Mouse (Mus musculus) stomach, embryonic 16.5 days (tissue): ENCODE measurements around the gene Dexi. TPM values are rescaled to one million over a fixed set of nuclear protein-coding genes. Genes with fewer than 3 reads are reported as not detected.
A peak's percentile ranks its signal among the peaks of the same experiment; 100 is the strongest.

ENCODE experiments used
- ATAC-seq: fragments of 200-750 bp; cut with Nextera tagmentation; 2 replicates; pipeline ENCODE4 v1.8.0; 2017; ENCODE audit warnings: moderate number of reproducible peaks, moderate TSS enrichment; ENCODE audit not compliant: insufficient read depth, low FRiP score
- H3K27ac ChIP-seq: fragments of 300-500 bp; sonication (generic); 2 replicates; pipeline ENCODE4 v1.5.1; 2014; ENCODE audit warnings: low read length
- H3K27me3 ChIP-seq: fragments of 300-500 bp; sonication (generic); 2 replicates; pipeline ENCODE4 v1.6.1; 2014; ENCODE audit warnings: low read length, control low read depth, mixed read lengths; ENCODE audit not compliant: control insufficient read depth, insufficient read depth
- H3K36me3 ChIP-seq: fragments of 300-500 bp; sonication (generic); 2 replicates; pipeline ENCODE4 v1.6.1; 2014; ENCODE audit warnings: low read length; ENCODE audit not compliant: control insufficient read depth, insufficient read depth
- H3K4me1 ChIP-seq: fragments of 300-500 bp; sonication (generic); 2 replicates; pipeline ENCODE4 v1.6.1; 2014; ENCODE audit warnings: low read length, control low read depth, mixed read lengths; ENCODE audit not compliant: control insufficient read depth, insufficient read depth
- H3K4me2 ChIP-seq: fragments of 300-500 bp; sonication (generic); 2 replicates; pipeline ENCODE4 v1.6.1; 2014; ENCODE audit warnings: low read depth, low read length, mixed read lengths
- H3K4me3 ChIP-seq: fragments of 300-500 bp; sonication (generic); replicated peaks from 2 replicates; pipeline ENCODE4 v1.5.1; 2014; ENCODE audit warnings: mild to moderate bottlenecking, low read length
- H3K9ac ChIP-seq: fragments of 300-500 bp; sonication (generic); 2 replicates; pipeline ENCODE4 v1.6.1; 2014; ENCODE audit warnings: low read length
- H3K9me3 ChIP-seq: fragments of 300-500 bp; sonication (generic); replicated peaks from 2 replicates; pipeline ENCODE4 v1.6.1; 2016; ENCODE audit warnings: low read length, control low read depth; ENCODE audit not compliant: control insufficient read depth
- WGBS: fragments of 180-500 bp; shearing (Covaris S2); extraction: QIAGEN DNeasy Blood & Tissue Kit; methylation state at CpG from one replicate; pipeline ENCODE4 v1.1.7; 2014; 5-methylcytosine and 5-hydroxymethylcytosine counted together
- polyA plus RNA-seq: library from polyadenylated mRNA; unstranded; fragments of >200 nt; fragmentation: Nextera tagmentation; extraction: Ambion mirVana; gene quantifications from 2 replicates; pipeline ENCODE4 v1.2.1, GENCODE M21; 2015

Dexi gene
- polyA plus RNA-seq, 1 experiment from 2014 or later: 5.0 TPM

GRCm38 (mm10) chr16:10495824-10496298 lies 47.0 kb downstream of the Dexi start:
- H3K4me2 ChIP-seq: no peak overlapping the region
- H3K4me3 ChIP-seq: no peak overlapping the region
- WGBS: 48% methylated on average over 2 of the region's 2 CpGs
- ATAC-seq: no peak
- no peaks in the 10 kb centered on the region for H3K4me1 ChIP-seq
- H3K36me3 ChIP-seq: no peaks in the 10 kb centered on the region
- no peak overlapping the region for H3K27ac ChIP-seq
- no peaks in the 10 kb centered on the region for H3K9me3 ChIP-seq
- no peak overlapping the region for H3K9ac ChIP-seq
- no peaks in the 10 kb centered on the region; the same call in 1 of the 2 replicates for H3K27me3 ChIP-seq

DNA sequence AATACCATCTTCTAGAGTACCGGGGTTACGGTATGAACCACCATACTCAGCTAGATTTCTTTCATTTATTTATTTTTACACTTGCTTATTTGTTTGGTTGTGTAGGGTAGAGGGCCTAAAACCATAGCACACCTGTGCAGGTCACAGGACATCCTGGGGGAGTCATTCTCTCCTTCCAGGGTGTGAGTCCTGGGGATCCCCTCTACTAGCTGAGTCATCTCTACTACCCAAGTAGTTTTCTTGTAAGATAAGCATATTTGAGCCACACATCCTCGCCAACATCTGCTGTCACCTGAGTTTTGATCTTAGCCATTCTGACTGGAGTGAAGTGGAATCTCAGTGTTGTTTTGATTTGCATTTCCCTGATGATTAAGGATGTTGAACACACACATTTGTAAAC lies 50.3 kb downstream of the Dexi start:
- Histone ChIP-seq H3K9me3 (no peaks in the 10 kb centered on the region), H3K36me3 (no peaks in the 10 kb centered on the region), H3K4me3 (no peak overlapping the region), H3K4me1 (no peaks in the 10 kb centered on the region), H3K9ac (no peak overlapping the region), H3K27me3 (peaks cover 3% of the 10 kb centered on the region), H3K27ac (no peak overlapping the region), H3K4me2 (no peak overlapping the region)
- 83% methylated on average over 3 of the region's 3 CpGs for WGBS
- no peak for ATAC-seq

GRCm38 (mm10) chr16:10491716-10492115 lies 51.1 kb downstream of the Dexi start:
- H3K4me3 ChIP-seq: no peak overlapping the region
- no peaks in the 10 kb centered on the region for H3K4me1 ChIP-seq
- ATAC-seq: no peak
- peaks cover 3% of the 10 kb centered on the region for H3K27me3 ChIP-seq
- H3K9me3 ChIP-seq: no peaks in the 10 kb centered on the region
- H3K27ac ChIP-seq: no peak overlapping the region
- no peak overlapping the region for H3K9ac ChIP-seq
- no peaks in the 10 kb centered on the region for H3K36me3 ChIP-seq
- H3K4me2 ChIP-seq: no peak overlapping the region
- WGBS: 81% methylated on average over 4 of the region's 4 CpGs

DNA sequence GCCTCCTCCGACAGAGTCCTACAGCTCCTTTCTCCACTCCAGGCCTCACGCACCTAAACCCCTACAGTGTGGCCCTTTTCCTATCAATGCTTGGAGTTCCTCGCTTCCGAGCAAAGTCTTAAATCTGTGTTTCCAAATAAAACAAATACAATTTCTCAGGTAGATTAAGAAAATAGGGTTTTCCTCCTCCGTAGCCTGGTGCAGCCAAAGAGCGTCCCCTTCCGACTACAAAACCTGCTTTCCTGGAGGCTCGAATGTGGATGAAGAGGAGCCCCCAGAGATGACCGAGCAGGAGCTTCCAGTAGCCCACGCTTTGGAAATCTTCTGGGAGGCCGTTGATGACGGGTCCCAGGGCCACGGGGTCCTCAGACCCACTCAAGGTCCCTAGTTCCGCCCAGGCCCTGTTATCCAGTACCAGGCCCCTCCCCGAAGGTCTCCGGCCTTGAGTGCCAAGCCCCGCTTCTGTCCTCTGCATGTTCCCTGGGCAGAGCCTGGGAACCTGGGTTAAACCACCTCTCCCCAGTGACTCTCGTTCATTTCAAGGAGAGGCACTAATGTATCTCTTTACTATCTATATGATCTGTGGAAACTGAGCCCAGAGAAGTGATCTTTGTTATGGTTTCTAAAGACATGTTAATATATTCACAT lies 52.2 kb downstream of the Dexi start:
- no peak overlapping the region for H3K4me2 ChIP-seq
- no peak overlapping the region for H3K9ac ChIP-seq
- H3K4me3 ChIP-seq: no peak overlapping the region
- H3K9me3 ChIP-seq: no peaks in the 10 kb centered on the region
- no peaks in the 10 kb centered on the region for H3K4me1 ChIP-seq
- H3K27me3 ChIP-seq: peaks cover 3% of the 10 kb centered on the region
- ATAC-seq: no peak
- H3K36me3 ChIP-seq: no peaks in the 10 kb centered on the region
- WGBS: 79% methylated on average over 18 of the region's 18 CpGs
- H3K27ac ChIP-seq: no peak overlapping the region

- no peaks in the 10 kb centered on the region for H3K36me3 ChIP-seq
- H3K27ac ChIP-seq: no peak overlapping the region
- H3K9me3 ChIP-seq: no peaks in the 10 kb centered on the region
- H3K27me3 ChIP-seq: peaks cover 3% of the 10 kb centered on the region
- peak overlapping the region; percentile 44; the same call in 1 of the 2 replicates for H3K4me2 ChIP-seq
- H3K4me3 ChIP-seq: peak overlapping the region; percentile 22
- ATAC-seq: no peak
- H3K4me1 ChIP-seq: no peaks in the 10 kb centered on the region
- 0 out of 2 replicates have a peak overlapping the region, but pooled peaks have one; percentile 46 for H3K9ac ChIP-seq
- WGBS: 14% methylated on average over 13 of the region's 14 CpGs
These were observed 52.9 kb downstream of the Dexi start for GRCm38 (mm10) chr16:10489904-10490457.

DNA sequence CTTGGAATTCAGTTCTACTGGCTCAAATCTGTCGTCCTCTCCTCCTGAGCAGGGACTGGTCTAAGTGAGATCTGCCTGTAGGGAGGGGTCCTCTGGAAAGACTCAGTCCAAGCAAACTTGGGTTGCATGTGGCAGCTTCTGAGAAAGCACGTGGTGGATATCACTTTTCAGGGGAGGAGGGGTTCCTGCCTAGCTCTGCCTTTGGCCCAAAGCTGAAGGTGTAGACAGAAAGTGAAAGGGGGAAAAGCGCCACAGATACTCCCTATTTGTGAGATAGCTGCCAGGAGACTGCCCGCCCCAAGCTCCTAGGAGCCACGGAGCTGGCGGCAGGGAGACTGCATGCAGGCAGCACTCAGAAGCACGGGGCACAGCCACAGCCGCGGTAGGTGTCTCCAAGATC lies 53.4 kb downstream of the Dexi start:
- WGBS: 4% methylated on average over 9 of the region's 9 CpGs
- Histone ChIP-seq H3K4me1 (no peaks in the 10 kb centered on the region), H3K9ac (0 out of 2 replicates have a peak overlapping the region, but pooled peaks have one; percentile 46), H3K27me3 (peaks cover 3% of the 10 kb centered on the region), H3K36me3 (no peaks in the 10 kb centered on the region), H3K4me3 (peak overlapping the region; percentile 22), H3K9me3 (no peaks in the 10 kb centered on the region), H3K4me2 (peak overlapping the region; percentile 44; the same call in 1 of the 2 replicates), H3K27ac (no peak overlapping the region)
- no peak for ATAC-seq

GRCm38 (mm10) chr16:10488769-10489481 lies 53.9 kb downstream of the Dexi start:
- no peak for ATAC-seq
- Histone ChIP-seq H3K9ac (no peak overlapping the region), H3K4me1 (no peaks in the 10 kb centered on the region), H3K4me2 (no peak overlapping the region), H3K27ac (no peak overlapping the region), H3K36me3 (no peaks in the 10 kb centered on the region), H3K9me3 (no peaks in the 10 kb centered on the region), H3K27me3 (peaks cover 3% of the 10 kb centered on the region), H3K4me3 (no peak overlapping the region)
- 74% methylated on average over 7 of the region's 7 CpGs for WGBS

DNA sequence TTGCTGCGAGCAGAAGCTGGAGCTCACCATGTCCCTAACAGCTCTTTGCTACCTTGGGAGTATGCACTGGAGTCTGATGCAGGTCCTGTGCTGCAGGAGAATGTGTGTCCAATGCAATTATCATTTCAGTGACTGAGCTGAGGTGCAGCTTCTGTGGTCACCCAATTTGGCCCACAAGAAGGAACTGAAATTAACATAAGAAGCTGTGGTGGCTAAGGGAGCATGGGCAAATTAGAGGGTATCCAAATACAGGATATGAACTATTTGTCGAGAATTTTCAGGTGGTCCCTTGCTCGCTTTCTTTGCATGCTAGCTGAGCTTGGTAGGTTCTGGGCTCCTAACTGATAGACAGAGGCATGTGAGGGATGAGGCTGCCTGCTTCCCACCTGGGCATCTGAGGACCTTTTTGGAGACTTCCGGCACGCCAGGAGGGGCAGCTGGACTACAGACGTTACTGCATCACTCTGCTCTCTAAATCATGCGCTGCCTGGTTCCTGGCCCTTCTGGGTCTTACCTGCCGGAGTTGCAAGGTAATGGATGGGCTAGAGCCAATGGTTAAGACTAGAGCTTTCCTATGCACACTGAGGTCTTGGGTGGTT lies 54.9 kb downstream of the Dexi start:
- Histone ChIP-seq H3K4me2 (no peak overlapping the region), H3K27ac (no peak overlapping the region), H3K9me3 (no peaks in the 10 kb centered on the region), H3K36me3 (no peaks in the 10 kb centered on the region), H3K4me3 (no peak overlapping the region), H3K9ac (no peak overlapping the region), H3K27me3 (peaks cover 3% of the 10 kb centered on the region), H3K4me1 (no peaks in the 10 kb centered on the region)
- 84% methylated on average over 8 of the region's 8 CpGs for WGBS
- no peak for ATAC-seq

DNA sequence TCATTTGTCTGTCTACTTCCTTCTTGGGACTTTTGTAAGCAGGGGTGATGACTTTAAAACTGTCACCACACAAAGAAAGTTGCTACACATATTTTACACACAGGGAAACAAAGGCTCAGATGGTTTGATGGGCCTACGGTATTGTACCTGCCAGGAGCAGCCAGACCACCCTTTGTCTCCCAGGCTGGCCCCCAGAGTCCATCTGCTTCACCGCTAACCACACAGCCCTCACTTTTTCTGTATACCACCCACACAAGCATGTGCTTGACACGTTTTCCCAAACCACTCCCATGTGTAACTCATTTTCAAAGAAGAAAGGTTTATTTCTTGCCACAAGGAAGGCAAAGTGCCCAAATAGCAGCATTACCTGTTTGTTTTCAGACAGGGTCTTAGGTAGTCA lies 55.9 kb downstream of the Dexi start:
- no peak overlapping the region for H3K27ac ChIP-seq
- H3K9ac ChIP-seq: no peak overlapping the region
- H3K27me3 ChIP-seq: peaks cover 3% of the 10 kb centered on the region
- no peak for ATAC-seq
- WGBS: 73% methylated on average over 3 of the region's 3 CpGs
- H3K36me3 ChIP-seq: no peaks in the 10 kb centered on the region
- no peak overlapping the region for H3K4me2 ChIP-seq
- H3K4me1 ChIP-seq: no peaks in the 10 kb centered on the region
- H3K9me3 ChIP-seq: no peaks in the 10 kb centered on the region
- no peak overlapping the region for H3K4me3 ChIP-seq
